Mouse (Mus musculus) hindbrain, embryonic 12.5 days (tissue): Measurements from ENCODE around the gene Rock2. TPM values are rescaled to one million over a fixed set of nuclear protein-coding genes. Genes with fewer than 3 reads are reported as not detected.

ENCODE experiments used
- ATAC-seq: fragments of 200-750 bp; cut with Nextera tagmentation; 2 replicates; pipeline ENCODE4 v1.8.0; 2017; ENCODE audit warnings: moderate TSS enrichment; ENCODE audit not compliant: low FRiP score
- H3K27ac ChIP-seq: fragments of 300-500 bp; sonication (generic); 2 replicates; pipeline ENCODE4 v1.5.1; 2016; ENCODE audit warnings: mild to moderate bottlenecking
- H3K27me3 ChIP-seq: fragments of 300-500 bp; sonication (generic); 2 replicates; pipeline ENCODE4 v1.6.1; 2016; ENCODE audit warnings: mild to moderate bottlenecking
- H3K36me3 ChIP-seq: fragments of 300-500 bp; sonication (generic); 2 replicates; pipeline ENCODE4 v1.6.1; 2016; ENCODE audit warnings: mild to moderate bottlenecking
- H3K4me1 ChIP-seq: fragments of 300-500 bp; sonication (generic); 2 replicates; pipeline ENCODE4 v1.6.1; 2016
- H3K4me2 ChIP-seq: fragments of 300-500 bp; sonication (generic); replicated peaks from 2 replicates; pipeline ENCODE4 v1.6.1; 2016; ENCODE audit warnings: mild to moderate bottlenecking
- H3K4me3 ChIP-seq: fragments of 300-500 bp; sonication (generic); 2 replicates; pipeline ENCODE4 v1.5.1; 2016; ENCODE audit warnings: mild to moderate bottlenecking
- H3K9ac ChIP-seq: fragments of 300-500 bp; sonication (generic); 2 replicates; pipeline ENCODE4 v1.6.1; 2016; ENCODE audit warnings: mild to moderate bottlenecking, moderate library complexity
- H3K9me3 ChIP-seq: fragments of 300-500 bp; sonication (generic); replicated peaks from 2 replicates; pipeline ENCODE4 v1.6.1; 2016; ENCODE audit warnings: mild to moderate bottlenecking
- WGBS: fragments of 180-500 bp; shearing (Covaris S2); methylation state at CpG from one replicate; pipeline ENCODE4 v1.1.7; 2016; 5-methylcytosine and 5-hydroxymethylcytosine counted together
- polyA plus RNA-seq: library from polyadenylated mRNA; unstranded; fragments of >200 nt; fragmentation: Nextera tagmentation; extraction: Ambion mirVana; gene quantifications from 2 replicates; pipeline ENCODE4 v1.2.1, GENCODE M21; 2016

Rock2 gene
- polyA plus RNA-seq, 1 experiment from 2014 or later: 25.6 TPM

DNA sequence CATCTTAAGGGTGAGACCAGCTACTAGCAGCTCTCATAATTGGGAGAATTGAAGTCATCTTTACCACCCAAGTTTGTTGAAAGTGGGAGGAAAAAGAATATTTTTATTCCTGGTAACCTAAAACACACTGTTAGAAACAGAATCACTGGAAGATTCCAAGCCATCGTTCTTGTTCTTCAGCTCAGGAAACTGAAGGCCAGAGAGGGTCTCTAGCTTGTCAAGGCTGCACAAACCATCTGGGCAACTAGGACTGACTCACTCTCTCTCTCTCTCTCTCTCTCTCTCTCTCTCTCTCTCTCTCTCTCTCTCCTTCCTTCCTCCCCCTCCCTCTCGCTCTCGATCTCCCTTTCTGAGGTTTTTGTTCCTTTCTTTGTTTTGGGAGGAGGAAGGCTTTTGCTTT is 33.7 kb upstream of the Rock2 start:
- Histone ChIP-seq H3K4me3 (no peak overlapping the region), H3K36me3 (no peaks in the 10 kb centered on the region), H3K4me1 (peaks cover 7% of the 10 kb centered on the region), H3K9ac (no peak overlapping the region), H3K27ac (no peak overlapping the region), H3K27me3 (no peaks in the 10 kb centered on the region), H3K9me3 (no peaks in the 10 kb centered on the region), H3K4me2 (no peak overlapping the region)
- WGBS: 75% methylated on average over 3 of the region's 3 CpGs
- no peak for ATAC-seq

GRCm38 (mm10) chr12:16864477-16864876 is 30.2 kb upstream of the Rock2 start:
- Histone ChIP-seq H3K9ac (no peak overlapping the region), H3K9me3 (no peaks in the 10 kb centered on the region), H3K4me1 (peaks cover 8% of the 10 kb centered on the region), H3K27me3 (no peaks in the 10 kb centered on the region), H3K27ac (no peak overlapping the region), H3K4me3 (no peak overlapping the region), H3K36me3 (no peaks in the 10 kb centered on the region), H3K4me2 (no peak overlapping the region)
- 83% methylated on average over 4 of the region's 4 CpGs for WGBS
- ATAC-seq: no peak

DNA sequence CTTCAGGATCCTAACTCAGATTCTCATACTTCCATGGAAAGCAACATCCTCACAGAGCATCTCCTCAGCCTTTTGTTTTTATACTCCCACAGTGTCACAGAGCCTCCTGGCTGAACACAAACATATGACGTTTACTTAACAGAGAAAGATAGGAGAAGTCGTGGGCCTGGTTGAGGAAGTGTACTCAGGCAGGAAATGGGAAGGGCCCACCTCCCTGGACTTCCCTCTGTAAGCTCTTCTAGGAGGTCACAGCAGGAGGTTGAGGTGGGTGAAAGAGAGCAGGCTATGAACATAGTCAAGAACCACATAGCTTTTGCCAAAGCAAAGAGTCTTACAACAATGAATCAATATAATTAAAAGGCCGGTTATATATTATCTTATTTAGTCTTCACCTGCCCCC is 28.8 kb upstream of the Rock2 start:
- Histone ChIP-seq H3K27ac (no peak overlapping the region), H3K9me3 (no peaks in the 10 kb centered on the region), H3K4me2 (no peak overlapping the region), H3K4me1 (peaks cover 17% of the 10 kb centered on the region), H3K27me3 (no peaks in the 10 kb centered on the region), H3K36me3 (no peaks in the 10 kb centered on the region), H3K4me3 (no peak overlapping the region), H3K9ac (no peak overlapping the region)
- ATAC-seq: no peak
- WGBS: 67% methylated on average over 3 of the region's 3 CpGs

DNA sequence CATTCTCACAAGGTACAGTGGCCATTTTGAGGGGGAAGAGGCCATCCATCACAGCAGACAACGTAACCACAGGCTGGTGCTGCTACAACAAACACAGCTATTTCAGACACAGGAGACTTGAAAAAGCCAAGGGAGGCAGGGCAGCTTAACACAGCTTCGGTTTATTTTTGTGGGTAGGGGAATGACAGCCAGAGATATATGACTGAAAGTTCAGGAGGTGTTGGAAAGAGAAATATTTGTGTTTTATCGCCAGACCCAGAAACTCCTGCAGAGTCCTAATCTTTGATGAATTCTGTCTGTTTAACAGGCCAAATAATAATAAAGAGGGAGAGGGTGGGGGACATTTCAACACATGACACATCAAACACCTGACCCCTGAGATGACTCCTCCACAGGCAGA is 28.2 kb upstream of the Rock2 start:
- 48% methylated on average over 3 of the region's 3 CpGs for WGBS
- 0 out of 2 replicates have a peak, but pooled peaks cover 4% of the 10 kb centered on the region for H3K9me3 ChIP-seq

GRCm38 (mm10) chr12:16867306-16867705 is 27.4 kb upstream of the Rock2 start:
- Histone ChIP-seq H3K27ac (no peak overlapping the region), H3K4me1 (peaks cover 17% of the 10 kb centered on the region), H3K9ac (no peak overlapping the region), H3K4me3 (no peak overlapping the region), H3K9me3 (0 out of 2 replicates have a peak, but pooled peaks cover 4% of the 10 kb centered on the region), H3K36me3 (no peaks in the 10 kb centered on the region), H3K4me2 (no peak overlapping the region), H3K27me3 (no peaks in the 10 kb centered on the region)
- ATAC-seq: no peak
- 52% methylated on average over 7 of the region's 7 CpGs for WGBS

More for the DNA sequence above, 28.2 kb upstream of the Rock2 start:
- H3K9ac ChIP-seq: no peak overlapping the region
- no peaks in the 10 kb centered on the region for H3K27me3 ChIP-seq
- no peak overlapping the region for H3K4me3 ChIP-seq
- no peak overlapping the region for H3K4me2 ChIP-seq
- H3K36me3 ChIP-seq: no peaks in the 10 kb centered on the region
- peaks cover 17% of the 10 kb centered on the region for H3K4me1 ChIP-seq
- no peak overlapping the region for H3K27ac ChIP-seq
- no peak for ATAC-seq

- no peak overlapping the region for H3K4me3 ChIP-seq
- H3K4me1 ChIP-seq: peaks cover 17% of the 10 kb centered on the region
- no peak overlapping the region for H3K4me2 ChIP-seq
- no peak for ATAC-seq
- H3K9ac ChIP-seq: no peak overlapping the region
- 0 out of 2 replicates have a peak, but pooled peaks cover 4% of the 10 kb centered on the region for H3K9me3 ChIP-seq
- 83% methylated on average over 6 of the region's 6 CpGs for WGBS
- no peak overlapping the region for H3K27ac ChIP-seq
- H3K27me3 ChIP-seq: no peaks in the 10 kb centered on the region
- H3K36me3 ChIP-seq: no peaks in the 10 kb centered on the region
Observed at GRCm38 (mm10) chr12:16868618-16869017, 26.1 kb upstream of the Rock2 start.

GRCm38 (mm10) chr12:16869091-16869778 is 25.5 kb upstream of the Rock2 start:
- H3K4me2 ChIP-seq: no peak overlapping the region
- H3K36me3 ChIP-seq: no peaks in the 10 kb centered on the region
- no peak overlapping the region for H3K9ac ChIP-seq
- no peak overlapping the region for H3K4me3 ChIP-seq
- no peaks in the 10 kb centered on the region for H3K27me3 ChIP-seq
- no peak for ATAC-seq
- 62% methylated on average over 8 of the region's 8 CpGs for whole genome bisulfite sequencing
- H3K9me3 ChIP-seq: 0 out of 2 replicates have a peak, but pooled peaks cover 4% of the 10 kb centered on the region
- peak overlapping the region; percentile 64; the same call in 1 of the 2 replicates for H3K27ac ChIP-seq
- peaks cover 17% of the 10 kb centered on the region for H3K4me1 ChIP-seq

DNA sequence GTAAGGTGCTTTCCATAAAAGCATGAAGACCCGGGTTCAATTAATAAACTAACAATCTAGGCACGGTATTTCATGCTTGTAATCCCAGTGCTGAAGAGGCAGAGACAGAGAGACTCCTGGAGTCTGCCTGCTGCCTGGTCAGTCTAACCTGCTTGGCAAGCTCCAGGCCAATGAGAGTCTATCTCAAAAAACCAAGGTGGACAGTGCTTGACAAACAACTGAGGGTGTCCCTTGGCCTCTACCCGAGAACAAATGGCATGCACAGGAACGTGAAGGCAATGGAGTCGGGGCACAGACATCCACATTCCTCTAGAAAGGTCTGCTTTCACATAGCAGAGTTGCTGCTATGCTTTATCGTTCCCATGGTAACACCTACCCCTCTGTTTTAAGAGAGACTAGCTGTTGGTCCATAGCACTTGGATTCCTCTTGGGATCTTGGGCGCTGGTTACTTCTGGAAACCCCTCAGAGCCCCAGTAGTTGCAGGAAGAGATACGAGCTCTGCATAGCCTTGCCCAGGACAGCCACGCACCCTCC is 24.8 kb upstream of the Rock2 start:
- WGBS: 46% methylated on average over 9 of the region's 9 CpGs
- H3K4me3 ChIP-seq: no peak overlapping the region
- peak overlapping the region; percentile 64; the same call in 1 of the 2 replicates for H3K27ac ChIP-seq
- peaks cover 17% of the 10 kb centered on the region for H3K4me1 ChIP-seq
- no peak overlapping the region for H3K4me2 ChIP-seq
- no peaks in the 10 kb centered on the region for H3K36me3 ChIP-seq
- no peak for ATAC-seq
- no peak overlapping the region for H3K9ac ChIP-seq
- H3K27me3 ChIP-seq: no peaks in the 10 kb centered on the region
- H3K9me3 ChIP-seq: 0 out of 2 replicates have a peak, but pooled peaks cover 4% of the 10 kb centered on the region

- Histone ChIP-seq H3K27me3 (no peaks in the 10 kb centered on the region), H3K4me1 (peaks cover 17% of the 10 kb centered on the region), H3K27ac (peak overlapping the region; percentile 64; the same call in 1 of the 2 replicates), H3K9ac (no peak overlapping the region), H3K36me3 (no peaks in the 10 kb centered on the region), H3K4me3 (no peak overlapping the region), H3K4me2 (no peak overlapping the region), H3K9me3 (0 out of 2 replicates have a peak, but pooled peaks cover 4% of the 10 kb centered on the region)
- 39% methylated on average over 8 of the region's 8 CpGs for WGBS
- no peak for ATAC-seq
Observed at GRCm38 (mm10) chr12:16870405-16871068, 24.2 kb upstream of the Rock2 start.

GRCm38 (mm10) chr12:16872006-16872405 is 22.7 kb upstream of the Rock2 start:
- H3K27ac ChIP-seq: no peak overlapping the region
- H3K4me3 ChIP-seq: no peak overlapping the region
- H3K36me3 ChIP-seq: no peaks in the 10 kb centered on the region
- H3K4me1 ChIP-seq: peaks cover 20% of the 10 kb centered on the region
- 83% methylated on average over 1 of the region's 1 CpGs for WGBS
- no peak for ATAC-seq
- H3K4me2 ChIP-seq: no peak overlapping the region
- H3K9me3 ChIP-seq: 0 out of 2 replicates have a peak, but pooled peaks cover 4% of the 10 kb centered on the region
- H3K9ac ChIP-seq: no peak overlapping the region
- H3K27me3 ChIP-seq: no peaks in the 10 kb centered on the region

DNA sequence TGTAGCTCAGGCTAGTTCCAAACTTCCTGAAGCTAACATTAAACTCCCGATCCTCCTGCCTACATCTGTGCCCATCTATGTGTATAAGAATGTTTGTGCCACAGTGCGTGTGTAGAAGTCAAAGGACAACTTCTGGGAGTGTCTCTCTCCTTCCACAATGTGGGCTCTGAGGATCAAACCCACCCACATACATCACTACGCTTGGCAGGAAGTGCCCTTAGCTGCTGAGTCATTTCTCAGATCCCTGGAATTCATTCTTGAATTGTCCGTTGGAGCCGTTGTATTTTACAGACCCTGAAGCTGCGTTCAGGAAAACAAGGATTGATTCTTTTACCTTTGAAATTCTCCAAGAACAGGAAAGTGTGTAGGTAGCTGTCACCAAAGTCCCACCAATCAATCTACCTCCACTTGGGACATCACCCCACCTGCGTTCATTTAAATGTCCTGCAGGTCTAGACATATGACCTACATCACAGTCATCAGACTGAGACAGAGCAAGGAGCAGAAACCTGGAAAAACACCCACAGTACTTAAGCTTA is 21.7 kb upstream of the Rock2 start:
- no peak for ATAC-seq
- Histone ChIP-seq H3K27ac (no peak overlapping the region), H3K4me2 (no peak overlapping the region), H3K27me3 (no peaks in the 10 kb centered on the region), H3K9me3 (0 out of 2 replicates have a peak, but pooled peaks cover 4% of the 10 kb centered on the region), H3K36me3 (no peaks in the 10 kb centered on the region), H3K9ac (no peak overlapping the region), H3K4me1 (peaks cover 21% of the 10 kb centered on the region), H3K4me3 (no peak overlapping the region)
- WGBS: 76% methylated on average over 7 of the region's 7 CpGs

- Histone ChIP-seq H3K4me1 (peaks cover 21% of the 10 kb centered on the region), H3K9ac (no peak overlapping the region), H3K4me3 (no peak overlapping the region), H3K36me3 (no peaks in the 10 kb centered on the region), H3K9me3 (0 out of 2 replicates have a peak, but pooled peaks cover 4% of the 10 kb centered on the region), H3K27me3 (no peaks in the 10 kb centered on the region), H3K27ac (no peak overlapping the region), H3K4me2 (no peak overlapping the region)
- WGBS: 92% methylated on average over 7 of the region's 7 CpGs
- ATAC-seq: no peak
Observed at GRCm38 (mm10) chr12:16873549-16873948, 21.1 kb upstream of the Rock2 start.
